Mouse (Mus musculus): ENCODE data around the gene Pnma1.

DNA sequence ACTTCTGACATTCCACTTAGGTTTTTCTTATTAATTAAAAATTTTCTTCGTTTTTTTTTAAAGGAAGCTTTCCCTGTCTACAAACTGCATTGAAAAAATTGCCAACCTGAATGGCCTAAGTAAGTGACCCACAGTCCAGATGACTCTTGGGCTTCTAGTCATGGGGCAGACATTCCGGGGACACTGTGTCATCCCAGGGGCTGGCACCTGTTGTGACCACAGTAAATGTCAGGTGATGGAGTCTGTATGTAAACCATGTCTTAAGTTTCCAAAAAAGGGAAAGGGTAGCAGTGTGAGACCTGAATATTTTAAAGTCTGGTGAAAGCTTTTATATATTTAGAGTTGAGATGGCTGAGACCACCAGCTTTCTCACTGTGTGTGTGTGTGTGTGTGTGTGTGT, 21.4 kb downstream of the Pnma1 start:
- TF ChIP-seq CTCF (IDR thresholded peaks at IDR 0.05) (no peak), EP300 (IDR thresholded peaks at IDR 0.05) (no peak)
